Mouse (Mus musculus) ES-E14 (cell line): ENCODE measurements around the gene Alkbh7.

Experiments
- CHD2 ChIP-seq: IDR thresholded peaks from 2 replicates; pipeline ENCODE4 v1.6.1; 2014; ENCODE audit warnings: mild to moderate bottlenecking, low read depth, low read length, inconsistent platforms
- HCFC1 ChIP-seq: IDR thresholded peaks from 2 replicates; pipeline ENCODE4 v1.6.1; 2012; ENCODE audit warnings: low read length, inconsistent platforms, borderline replicate concordance; ENCODE audit not compliant: insufficient read depth
- ZC3H11A ChIP-seq: IDR thresholded peaks from 2 replicates; pipeline ENCODE4 v1.6.1; 2012; ENCODE audit warnings: low read depth, mild to moderate bottlenecking, inconsistent platforms, low read length, borderline replicate concordance

DNA sequence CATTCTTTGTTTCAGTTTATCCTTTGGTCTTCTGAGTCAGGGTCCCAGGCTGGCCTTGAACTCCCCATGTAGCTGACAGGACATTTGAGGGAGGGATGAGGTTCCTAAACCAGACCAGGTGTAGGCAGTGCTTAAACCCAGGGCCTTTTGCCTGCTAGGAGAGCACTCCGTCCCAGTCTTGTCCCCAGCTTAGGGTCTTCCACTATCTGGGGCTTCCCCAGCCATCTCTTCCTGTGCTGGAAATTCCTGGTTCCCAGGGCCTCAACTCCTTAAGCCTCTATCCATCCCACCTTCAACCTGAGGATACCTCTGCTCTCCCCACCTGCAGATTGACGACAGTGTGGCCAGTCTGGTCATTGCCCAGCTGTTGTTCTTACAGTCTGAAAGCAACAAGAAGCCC, 6.2 kb upstream of the Alkbh7 start:
- TF ChIP-seq ZC3H11A (no peak), HCFC1 (no peak), CHD2 (no peak)
